Mouse (Mus musculus) C2C12 (cell line): Measurements from ENCODE around the gene Emc6. TPM values are rescaled to one million over a fixed set of nuclear protein-coding genes. Genes with fewer than 3 reads are reported as not detected.

ENCODE experiments used
- H3K27me3 ChIP-seq: one replicate; pipeline ENCODE4 v1.6.1; 2011; ENCODE audit not compliant: control insufficient read depth, insufficient read depth, insufficient read length
- H3K36me3 ChIP-seq: one replicate; pipeline ENCODE4 v1.6.1; 2011; ENCODE audit not compliant: control insufficient read depth, insufficient read depth
- H3K4me3 ChIP-seq: one replicate; pipeline ENCODE4 v1.5.1; 2011; ENCODE audit warnings: mild to moderate bottlenecking, control low read depth; ENCODE audit not compliant: poor library complexity, insufficient read depth, severe bottlenecking
- H3K79me2 ChIP-seq: one replicate; pipeline ENCODE4 v1.6.1; 2011; ENCODE audit not compliant: control insufficient read depth, insufficient read depth
- H3K79me3 ChIP-seq: one replicate; pipeline ENCODE4 v1.6.1; 2011; ENCODE audit warnings: low read depth, control low read depth
- H3ac ChIP-seq: one replicate; pipeline ENCODE3; 2011; ENCODE audit warnings: low read depth; ENCODE audit not compliant: control insufficient read depth, insufficient read length
- CEBPB ChIP-seq: IDR thresholded peaks from one replicate; pipeline ENCODE4 v1.6.1; 2011; ENCODE audit warnings: low read depth, mild to moderate bottlenecking, control low read depth, moderate library complexity
- CTCF ChIP-seq: IDR thresholded peaks from one replicate; pipeline ENCODE4 v1.5.1; 2011; ENCODE audit not compliant: control insufficient read depth, insufficient read depth, insufficient read length
- FOSL1 ChIP-seq: IDR thresholded peaks from one replicate; pipeline ENCODE4 v1.8.0; 2011; ENCODE audit warnings: mild to moderate bottlenecking, low read length; ENCODE audit not compliant: poor library complexity, insufficient read depth, severe bottlenecking
- MAX ChIP-seq: IDR thresholded peaks from one replicate; pipeline ENCODE4 v1.6.1; 2011; ENCODE audit warnings: mild to moderate bottlenecking, control low read depth
- MYOD1 ChIP-seq: IDR thresholded peaks from one replicate; pipeline ENCODE4 v1.6.1; 2011; ENCODE audit warnings: low read depth; ENCODE audit not compliant: control insufficient read depth, insufficient read length
- MYOG ChIP-seq: IDR thresholded peaks from one replicate; pipeline ENCODE4 v1.6.1; 2011; ENCODE audit not compliant: control insufficient read depth, insufficient read length; ENCODE audit errors: extremely low read depth
- USF1 ChIP-seq: IDR thresholded peaks from one replicate; pipeline ENCODE4 v1.6.1; 2011; ENCODE audit warnings: low read depth, mild to moderate bottlenecking, control low read depth, moderate library complexity
- polyA plus RNA-seq: library from polyadenylated mRNA; unstranded; fragments of >200 nt; fragmentation: generic; extraction: Trizol; gene quantifications from one replicate; pipeline ENCODE4 v1.2.1, GENCODE M21; 2012; ENCODE audit warnings: missing spikeins

The Emc6 gene
- polyA plus RNA-seq, 1 experiment = 71.6 TPM

DNA sequence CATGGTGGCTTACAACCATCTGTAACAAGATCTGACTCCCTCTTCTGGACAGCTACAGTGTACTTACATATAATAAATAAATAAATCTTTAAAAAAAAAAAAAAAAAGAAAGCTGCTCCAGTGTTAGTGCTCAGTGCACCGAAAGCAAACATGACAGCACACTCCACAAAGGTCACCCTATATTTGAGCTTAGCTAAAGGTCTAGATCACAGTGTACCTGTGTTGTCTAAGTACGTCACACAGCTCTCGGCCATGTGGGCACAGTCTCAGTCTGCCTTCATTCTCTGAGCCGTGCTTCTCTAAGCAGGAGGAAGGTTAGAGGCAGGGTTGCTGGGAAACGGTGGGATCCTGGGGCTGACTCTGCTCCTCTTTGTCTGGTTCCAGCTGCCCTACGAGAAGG lies 50.3 kb downstream of the Emc6 start:
- no peak for TF ChIP-seq MAX
- TF ChIP-seq FOSL1 = no peak
- no peak for TF ChIP-seq CEBPB
- TF ChIP-seq USF1 = no peak
- no peak for TF ChIP-seq MYOD1
- TF ChIP-seq CTCF = no peak
- TF ChIP-seq MYOG = no peak
- H3K36me3 ChIP-seq = peaks cover under 1% of the 10 kb centered on the region
- no peak overlapping the region for H3K4me3 ChIP-seq
- H3ac ChIP-seq = no peak overlapping the region
- H3K27me3 ChIP-seq = no peaks in the 10 kb centered on the region
- H3K79me3 ChIP-seq = peaks cover 10% of the 10 kb centered on the region
- H3K79me2 ChIP-seq = peaks cover 15% of the 10 kb centered on the region

Other genes starting within 250 kb of the Emc6 start
- gene Atp2a3, start 215.9 kb downstream of the Emc6 start, polyA plus RNA-seq = 0.54 TPM
- 0.05 TPM for gene P2rx1, start 177.9 kb downstream of the Emc6 start, polyA plus RNA-seq
- gene Camkk1, start 158.0 kb downstream of the Emc6 start, polyA plus RNA-seq = 7.7 TPM
- 3.6 TPM for gene Ncbp3, start 129.3 kb downstream of the Emc6 start, polyA plus RNA-seq
- 0.05 TPM for gene Itgae, start 86.5 kb downstream of the Emc6 start, polyA plus RNA-seq
- 9.4 TPM for gene Haspin, start 38.7 kb downstream of the Emc6 start, polyA plus RNA-seq
- 1.0 TPM for gene P2rx5, start 16.6 kb downstream of the Emc6 start, polyA plus RNA-seq
- 159 TPM for gene Tax1bp3, start within 50 bp of the Emc6 start, polyA plus RNA-seq
- gene Ctns, start 22.0 kb upstream of the Emc6 start, polyA plus RNA-seq = 4.2 TPM
- 0.28 TPM for gene Shpk, start 22.4 kb upstream of the Emc6 start, polyA plus RNA-seq
- gene Trpv1, start 57.3 kb upstream of the Emc6 start, polyA plus RNA-seq = 0.01 TPM
- under 0.01 TPM for gene Trpv3, start 90.4 kb upstream of the Emc6 start, polyA plus RNA-seq
- 0.60 TPM for gene Aspa, start 152.6 kb upstream of the Emc6 start, polyA plus RNA-seq
- gene Gm49340, start 152.7 kb upstream of the Emc6 start, polyA plus RNA-seq = not detected
- not detected for gene Spata22, start 152.7 kb upstream of the Emc6 start, polyA plus RNA-seq
- not detected for gene Olfr20, start 173.7 kb upstream of the Emc6 start, polyA plus RNA-seq
- not detected for gene Olfr376, start 194.2 kb upstream of the Emc6 start, polyA plus RNA-seq
- not detected for gene Olfr1, start 222.6 kb upstream of the Emc6 start, polyA plus RNA-seq